Mouse (Mus musculus): ENCODE measurements around the gene Zfp37. TPM values are rescaled to one million over a fixed set of nuclear protein-coding genes. Genes with fewer than 3 reads are reported as not detected.
"Not testable (repeated sequence)": the region's sequence is repeated elsewhere in the genome, so short reads cannot be mapped to it uniquely, and the experiment has no call there.

The Zfp37 gene
- total RNA-seq, 2 experiments from 2014 or later, result 1.9 to 2.2 TPM

DNA sequence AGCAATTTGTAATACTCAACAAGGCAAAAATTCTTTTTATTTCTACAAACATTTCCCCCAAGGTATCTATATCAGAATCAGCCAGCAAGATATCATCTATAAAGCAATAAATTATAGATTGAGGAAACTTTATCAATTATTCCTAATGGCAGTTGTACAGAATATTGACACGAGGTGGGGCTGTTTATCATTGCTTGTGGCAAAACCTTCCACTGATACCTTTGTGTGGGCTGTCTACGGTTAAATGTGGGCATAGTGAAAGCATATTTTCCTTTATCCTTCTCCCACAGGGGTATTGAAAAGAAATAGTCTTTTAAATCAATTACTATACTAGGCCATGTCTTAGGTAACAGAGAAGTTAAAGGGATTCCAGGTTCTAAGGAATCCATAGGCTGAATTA lies 17.4 kb downstream of the Zfp37 start:
- intact Hi-C loops (cut with DNase I), result no loop called here
- no peak for DNase-seq

GRCm38 (mm10) chr4:62210035-62210434 lies 20.8 kb downstream of the Zfp37 start:
- intact Hi-C loops (cut with DNase I), result no loop called here
- no peak for DNase-seq

GRCm38 (mm10) chr4:62208696-62209380 lies 22.0 kb downstream of the Zfp37 start:
- DNase-seq, result no peak
- intact Hi-C loops (cut with DNase I), result loop anchor here (5.0 to 10.0 kb wide), 3 partner anchors 78 to 316 kb away; partner anchors contain the start of genes 4933430I17Rik, Cdc26, Pole3 and Prpf4

DNA sequence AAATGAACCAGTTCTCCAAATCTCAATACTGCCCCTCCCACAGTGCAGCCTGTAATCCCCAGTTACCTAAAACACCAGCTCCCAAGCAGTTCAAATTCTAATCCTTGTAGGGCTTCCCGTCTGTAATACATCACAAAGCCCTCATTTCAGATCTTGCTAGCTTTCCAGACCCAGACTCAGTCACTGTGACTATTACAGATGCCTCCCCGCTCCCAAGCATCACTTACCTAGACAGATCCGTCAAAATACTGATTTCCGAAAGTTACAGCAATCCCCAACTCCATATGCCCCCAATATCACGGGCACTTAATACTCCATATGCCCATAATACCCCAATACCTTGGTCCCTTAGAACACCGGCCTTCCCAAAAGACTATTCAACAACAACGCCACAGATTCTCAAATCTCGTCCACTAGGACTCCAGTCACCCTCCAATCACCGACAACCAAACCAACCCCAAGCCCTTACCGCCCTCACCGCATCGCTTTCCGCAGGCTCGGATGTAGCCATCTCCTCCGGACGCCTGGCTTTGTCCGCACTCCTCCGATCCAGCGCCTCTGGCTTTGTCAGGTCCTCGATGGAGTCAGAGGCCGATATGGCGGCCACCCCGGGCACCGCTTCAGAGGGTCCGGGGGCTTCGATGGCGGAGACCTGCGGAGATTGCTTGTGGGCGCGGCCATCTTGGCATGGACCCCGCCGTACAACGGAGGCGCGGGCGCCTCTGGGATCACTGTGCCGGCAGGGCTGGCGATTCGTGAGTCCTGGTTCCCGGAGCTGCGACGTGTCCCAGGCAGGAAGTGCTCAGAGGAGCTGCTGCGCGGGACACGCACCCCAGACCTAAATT lies 22.8 kb downstream of the Zfp37 start:
- DNase-seq, result peak; percentile 89 to 90
- intact Hi-C loops (cut with DNase I), result loop anchor here (5.0 to 10.0 kb wide), 3 partner anchors 79 to 317 kb away; partner anchors contain the start of genes 4933430I17Rik, Cdc26, Pole3 and Prpf4

- no peak for DNase-seq
- intact Hi-C loops (cut with DNase I), result loop anchor here (10.0 kb wide), 2 partner anchors 205 to 325 kb away; partner anchors contain the start of genes 4933430I17Rik, Cdc26, Pole3 and Prpf4
These were observed 30.8 kb downstream of the Zfp37 start for GRCm38 (mm10) chr4:62199923-62200529.

DNA sequence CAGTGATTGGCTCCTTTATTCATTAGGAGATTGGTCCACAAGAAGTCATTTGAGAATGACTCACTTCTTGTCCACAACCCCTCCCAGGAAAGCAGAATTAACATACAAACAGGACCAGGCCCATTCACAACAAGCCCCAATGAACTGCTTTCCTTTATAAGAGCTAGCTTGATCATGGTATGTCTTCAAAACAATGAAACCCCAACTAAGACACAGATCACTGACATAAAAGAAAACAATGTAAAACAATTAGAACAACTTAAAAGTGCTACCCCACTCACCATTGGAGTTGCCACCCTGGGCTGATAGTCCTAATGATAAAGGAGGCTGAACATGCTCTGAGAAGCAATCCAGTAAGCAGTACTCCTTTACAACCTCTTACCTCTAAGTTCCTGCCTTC lies 42.1 kb downstream of the Zfp37 start:
- no peak for DNase-seq
- intact Hi-C loops (cut with DNase I), result no loop called here

DNA sequence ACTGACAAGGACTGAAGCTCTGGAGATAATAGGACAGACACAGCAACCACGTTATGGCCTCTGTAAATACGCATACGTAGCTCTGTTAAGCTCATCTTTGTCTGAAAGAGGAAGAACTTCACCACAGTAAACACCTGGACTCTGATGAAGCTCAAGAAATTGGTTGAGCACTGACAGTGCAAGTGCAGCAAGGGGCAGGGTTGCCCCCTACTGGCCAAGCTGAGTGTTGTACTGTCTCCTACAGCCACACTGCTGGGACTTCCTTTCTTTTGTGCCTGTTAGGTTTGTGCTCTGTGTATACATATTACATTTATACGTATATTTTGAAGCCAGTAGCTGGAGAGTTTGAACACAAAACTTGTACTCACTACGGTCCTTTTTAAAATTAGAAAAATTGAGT lies 53.6 kb downstream of the Zfp37 start:
- intact Hi-C loops (cut with DNase I), result no loop called here
- no peak for DNase-seq

DNA sequence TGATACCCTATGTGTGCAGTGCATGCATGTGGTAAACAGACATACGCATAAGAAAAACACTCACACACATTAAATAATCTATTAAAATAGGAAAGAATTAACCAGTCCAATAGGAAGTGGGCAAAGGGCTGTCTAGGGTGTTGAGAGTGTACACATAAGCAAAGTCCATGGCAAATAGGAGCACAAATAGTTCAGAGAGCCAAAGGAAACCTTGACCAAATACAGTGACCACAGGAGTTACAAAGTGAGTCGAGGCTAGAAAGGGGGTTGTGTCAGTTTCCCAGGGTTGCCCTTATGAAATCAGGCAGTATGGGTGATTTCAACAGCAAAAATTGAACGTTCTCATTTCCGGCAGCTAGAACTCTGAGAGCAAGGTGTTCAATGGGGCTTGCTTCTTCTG lies 56.4 kb downstream of the Zfp37 start:
- DNase-seq, result no peak
- intact Hi-C loops (cut with DNase I), result no loop called here

GRCm38 (mm10) chr4:62167636-62168035 lies 63.2 kb downstream of the Zfp37 start:
- DNase-seq; intact Hi-C loops (cut with DNase I): not testable (repeated sequence)

GRCm38 (mm10) chr4:62158401-62158800 lies 72.4 kb downstream of the Zfp37 start:
- intact Hi-C loops (cut with DNase I), result loop anchor here (5.0 kb wide), 1 partner anchor 71 kb away; the partner anchor contains the start of gene Mup3
- no peak for DNase-seq

- no peak for DNase-seq
- intact Hi-C loops (cut with DNase I), result no loop called here
These were observed 80.0 kb downstream of the Zfp37 start, which contains the start of gene Mup21 for GRCm38 (mm10) chr4:62150811-62151210. Mup21 (minus strand) TSS chr4:62150863.

Other genes with a start within 250 kb of the Zfp37 start
- gene Mup20, start 176.9 kb downstream of the Zfp37 start, total RNA-seq (2021), result not detected
- not detected for gene Mup3, start 143.7 kb downstream of the Zfp37 start, total RNA-seq (2021)
- not detected for gene Mup21, start 80.2 kb downstream of the Zfp37 start, total RNA-seq (2021)
- 10 to 100 TPM; 17.8 to 29.7 TPM for gene Slc31a2, start 31.5 kb upstream of the Zfp37 start, total RNA-seq (2021)
- 10 to 100 TPM; 19.3 to 23.2 TPM for gene Fkbp15, start 129.5 kb upstream of the Zfp37 start, total RNA-seq (2021)
- 10 to 100 TPM; 18.8 to 20.3 TPM for gene Slc31a1, start 129.7 kb upstream of the Zfp37 start, total RNA-seq (2021)
- gene Cdc26, start 177.6 kb upstream of the Zfp37 start, total RNA-seq (2021), result 10 to 100 TPM; 42.7 to 43.6 TPM
- gene Prpf4, start 177.8 kb upstream of the Zfp37 start, total RNA-seq (2021), result 10 to 100 TPM in 1 of 2 experiments, 1 to 10 TPM in 1; 10.0 to 10.6 TPM
- not detected for gene Rnf183, start 204.2 kb upstream of the Zfp37 start, total RNA-seq (2021)
- gene Wdr31, start 239.8 kb upstream of the Zfp37 start, total RNA-seq (2021), result under 1 TPM; 0.24 to 0.53 TPM
- not detected for gene Bspry, start 249.0 kb upstream of the Zfp37 start, total RNA-seq (2021)

Measured in heart, postnatal 36 days (tissue).